In the genomic region with DNA sequence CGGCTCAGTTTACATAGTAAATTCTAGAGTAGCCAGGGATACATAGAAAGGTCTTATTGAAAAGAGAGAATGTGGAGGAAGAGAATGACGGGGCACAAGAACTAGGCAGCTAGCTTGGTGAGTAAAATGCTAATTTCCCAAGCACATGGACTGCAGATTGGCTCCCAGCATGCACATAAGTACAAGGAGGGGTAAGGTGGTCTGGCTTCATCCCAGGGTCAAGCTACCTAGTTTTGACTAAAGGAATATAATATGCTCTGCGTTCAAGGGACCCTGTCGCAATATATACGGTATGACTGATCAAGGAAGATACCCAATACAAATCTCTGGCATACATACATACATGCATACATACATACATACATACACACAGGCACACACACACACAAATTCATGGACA, we compare ENCODE assay signal across 8 mouse cellular contexts.
DNase-seq lines count a peak whose midpoint lies in the region.
"Had no signal": no experiment of that assay in that cellular context is flagged by ENCODE, and none has a peak within 500 bp of the region (broad histone marks: within the 10 kb centered on the region; RNA-seq: fewer than 3 reads in every experiment).

No protein-coding gene starts in this region.

- peak; percentile 4 for DNase-seq in cerebellum, adult 9-11 months
- no peak for DNase-seq in cerebellum, adult 11 months
- peak; percentile 33 to 61 for DNase-seq in cerebellum, postnatal 14 days
- no peak for DNase-seq in cerebellum, adult 8-10 months
- DNase-seq: adrenal gland, adult 2 months; adrenal gland, postnatal 10 days; adrenal gland, postnatal 25 days; embryo, embryonic 11 days had no signal

Comparison
In these comparisons a context has a peak if more than half of its experiments do, and no peak if none do; other contexts are left out.
1. DNase-seq: peak in cerebellum, adult 9-11 months (single experiment) and cerebellum, postnatal 14 days (2 of 2); none in cerebellum, adult 11 months (single experiment) and cerebellum, adult 8-10 months (single experiment).